Mouse (Mus musculus): ENCODE measurements around the gene Mrpl35. TPM values are rescaled to one million over a fixed set of nuclear protein-coding genes. Genes with fewer than 3 reads are reported as not detected.

Gene Mrpl35
- polyA plus RNA-seq, 1 experiment = 4.1 TPM

GRCm38 (mm10) chr6:71778016-71778415, 48.8 kb downstream of the Mrpl35 start:
- H3K36me3 ChIP-seq (ENCODE audit: control insufficient read depth, insufficient read depth, low read length) = no peaks in the 10 kb centered on the region
- WGBS = 86% methylated on average over 5 of the region's 5 CpGs
- H3K27me3 ChIP-seq (ENCODE audit: control insufficient read depth, insufficient read depth, low read length) = no peaks in the 10 kb centered on the region
- no peaks in the 10 kb centered on the region for H3K4me1 ChIP-seq (ENCODE audit: control insufficient read depth, insufficient read depth, insufficient read length, low read length)
- no peak overlapping the region for H3K27ac ChIP-seq (ENCODE audit: insufficient read depth, low read depth, low read length)
- H3K4me3 ChIP-seq (ENCODE audit: low read depth, low read length) = no peak overlapping the region
- TF ChIP-seq POLR2A (IDR thresholded peaks at IDR 0.05; ENCODE audit: low read depth, low read length) (no peak), CTCF (IDR thresholded peaks at IDR 0.05; ENCODE audit: extremely low read depth, insufficient read length, insufficient replicate concordance, low read depth, low read length) (no peak)

DNA sequence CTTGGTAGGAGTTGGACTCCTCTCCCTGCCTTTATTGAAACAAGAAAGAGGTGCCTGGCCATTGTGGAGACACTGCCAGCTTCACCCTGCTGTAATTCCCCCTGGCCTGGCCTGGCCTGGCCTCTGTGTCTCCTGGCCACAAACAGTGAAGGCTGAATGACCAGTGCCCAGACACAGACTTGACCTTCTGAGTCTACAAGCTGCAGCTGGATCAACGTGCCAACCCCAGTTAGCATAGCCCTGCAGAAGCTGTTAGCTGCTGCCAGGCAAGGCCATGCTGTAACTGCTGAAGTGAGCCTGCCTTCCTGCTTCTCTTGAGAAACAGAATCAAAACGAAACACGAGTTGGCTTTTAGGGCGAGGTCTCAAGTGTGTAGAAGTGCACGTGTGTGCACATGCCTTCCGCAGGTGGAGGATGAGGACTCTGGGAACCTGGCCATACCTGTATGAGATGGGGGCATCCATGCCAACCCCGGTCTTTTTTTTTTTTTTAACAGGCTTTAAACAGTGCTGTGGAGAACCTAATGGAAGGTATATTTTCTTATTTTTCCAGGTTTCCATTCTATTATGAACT, 54.0 kb downstream of the Mrpl35 start:
- 72% methylated on average over 7 of the region's 7 CpGs for WGBS
- TF ChIP-seq POLR2A (IDR thresholded peaks at IDR 0.05; ENCODE audit: low read depth, low read length) = no peak
- TF ChIP-seq CTCF (IDR thresholded peaks at IDR 0.05; ENCODE audit: extremely low read depth, insufficient read length, insufficient replicate concordance, low read depth, low read length) = no peak
- Histone ChIP-seq H3K36me3 (ENCODE audit: control insufficient read depth, insufficient read depth, low read length) (no peaks in the 10 kb centered on the region), H3K4me1 (ENCODE audit: control insufficient read depth, insufficient read depth, insufficient read length, low read length) (no peaks in the 10 kb centered on the region), H3K27me3 (ENCODE audit: control insufficient read depth, insufficient read depth, low read length) (no peaks in the 10 kb centered on the region), H3K4me3 (ENCODE audit: low read depth, low read length) (no peak overlapping the region), H3K27ac (ENCODE audit: insufficient read depth, low read depth, low read length) (no peak overlapping the region)

- Histone ChIP-seq H3K4me3 (ENCODE audit: low read depth, low read length) (no peak overlapping the region), H3K27me3 (ENCODE audit: control insufficient read depth, insufficient read depth, low read length) (no peaks in the 10 kb centered on the region), H3K27ac (ENCODE audit: insufficient read depth, low read depth, low read length) (no peak overlapping the region), H3K36me3 (ENCODE audit: control insufficient read depth, insufficient read depth, low read length) (no peaks in the 10 kb centered on the region), H3K4me1 (ENCODE audit: control insufficient read depth, insufficient read depth, insufficient read length, low read length) (no peaks in the 10 kb centered on the region)
- 78% methylated on average over 6 of the region's 6 CpGs for WGBS
- TF ChIP-seq POLR2A (IDR thresholded peaks at IDR 0.05; ENCODE audit: low read depth, low read length) (no peak), CTCF (IDR thresholded peaks at IDR 0.05; ENCODE audit: extremely low read depth, insufficient read length, insufficient replicate concordance, low read depth, low read length) (no peak)
Observed at GRCm38 (mm10) chr6:71772156-71772555, 54.6 kb downstream of the Mrpl35 start.

GRCm38 (mm10) chr6:71771282-71771681, 55.5 kb downstream of the Mrpl35 start:
- no peaks in the 10 kb centered on the region for H3K4me1 ChIP-seq (ENCODE audit: control insufficient read depth, insufficient read depth, insufficient read length, low read length)
- no peak overlapping the region for H3K27ac ChIP-seq (ENCODE audit: insufficient read depth, low read depth, low read length)
- no peak overlapping the region for H3K4me3 ChIP-seq (ENCODE audit: low read depth, low read length)
- TF ChIP-seq CTCF (IDR thresholded peaks at IDR 0.05; ENCODE audit: extremely low read depth, insufficient read length, insufficient replicate concordance, low read depth, low read length) = no peak
- TF ChIP-seq POLR2A (IDR thresholded peaks at IDR 0.05; ENCODE audit: low read depth, low read length) = no peak
- H3K27me3 ChIP-seq (ENCODE audit: control insufficient read depth, insufficient read depth, low read length) = no peaks in the 10 kb centered on the region
- no peaks in the 10 kb centered on the region for H3K36me3 ChIP-seq (ENCODE audit: control insufficient read depth, insufficient read depth, low read length)
- 90% methylated on average over 4 of the region's 4 CpGs for WGBS

DNA sequence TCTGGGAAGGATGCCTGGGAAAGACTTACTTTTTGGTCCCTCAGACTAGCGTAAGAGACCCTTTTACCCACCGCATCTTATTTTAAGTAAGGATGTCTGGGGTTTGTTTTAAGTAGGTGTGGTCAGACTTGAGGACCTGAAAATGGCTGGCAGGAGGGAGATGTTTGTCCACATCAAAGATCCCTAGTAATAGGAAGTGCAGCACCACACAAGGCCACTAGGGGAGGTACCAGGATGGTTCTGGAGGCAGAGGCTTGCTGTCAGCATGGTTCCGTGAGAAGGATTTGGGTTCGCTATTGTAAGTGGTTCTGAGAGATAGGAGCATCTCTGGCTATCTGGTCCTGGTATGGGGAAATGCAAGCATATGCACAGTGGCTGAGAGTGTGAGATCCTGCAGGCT, 55.9 kb downstream of the Mrpl35 start:
- Histone ChIP-seq H3K27me3 (ENCODE audit: control insufficient read depth, insufficient read depth, low read length) (no peaks in the 10 kb centered on the region), H3K36me3 (ENCODE audit: control insufficient read depth, insufficient read depth, low read length) (no peaks in the 10 kb centered on the region), H3K4me1 (ENCODE audit: control insufficient read depth, insufficient read depth, insufficient read length, low read length) (no peaks in the 10 kb centered on the region), H3K4me3 (ENCODE audit: low read depth, low read length) (no peak overlapping the region), H3K27ac (ENCODE audit: insufficient read depth, low read depth, low read length) (no peak overlapping the region)
- WGBS = 97% methylated on average over 4 of the region's 4 CpGs
- no peak for TF ChIP-seq POLR2A (IDR thresholded peaks at IDR 0.05; ENCODE audit: low read depth, low read length)
- TF ChIP-seq CTCF (IDR thresholded peaks at IDR 0.05; ENCODE audit: extremely low read depth, insufficient read length, insufficient replicate concordance, low read depth, low read length) = no peak

DNA sequence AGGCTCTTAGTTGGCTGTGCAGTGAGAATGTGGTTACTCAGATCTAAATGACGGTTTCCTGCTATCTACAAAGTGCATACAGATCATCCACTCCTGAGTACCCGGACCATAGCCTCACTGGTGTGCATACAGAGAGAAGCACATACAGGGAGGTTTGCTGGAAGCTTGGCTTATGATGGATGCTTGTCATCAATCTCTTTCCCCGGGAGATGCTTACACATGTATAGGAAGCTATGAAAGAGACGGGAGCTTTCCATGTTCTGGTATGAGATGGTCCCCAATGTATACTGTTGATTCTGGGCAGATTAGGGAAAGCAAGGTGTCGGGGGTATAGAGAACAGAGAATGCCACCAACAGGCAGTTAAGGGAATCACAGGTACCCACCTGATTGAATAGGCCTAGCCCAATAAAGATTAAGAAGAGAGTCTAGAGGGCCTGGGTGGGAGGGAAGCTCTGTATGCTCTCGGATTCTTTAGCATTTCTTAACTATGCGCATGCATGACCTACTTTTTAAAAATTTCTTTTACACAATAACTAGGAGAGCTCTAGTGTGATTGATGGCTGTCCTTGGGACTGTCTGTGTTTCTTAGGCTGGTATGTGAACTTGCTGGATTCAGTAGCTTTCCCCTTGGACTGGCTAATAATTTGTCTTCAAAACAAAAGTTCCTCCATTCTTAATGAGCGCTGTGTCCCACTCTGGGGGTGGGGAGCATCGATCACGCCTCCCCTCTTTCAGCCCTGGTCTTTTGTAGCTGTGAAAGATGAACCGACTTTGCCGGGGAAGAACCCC, 56.7 kb downstream of the Mrpl35 start:
- Histone ChIP-seq H3K27ac (ENCODE audit: insufficient read depth, low read depth, low read length) (no peak overlapping the region), H3K4me3 (ENCODE audit: low read depth, low read length) (no peak overlapping the region), H3K27me3 (ENCODE audit: control insufficient read depth, insufficient read depth, low read length) (no peaks in the 10 kb centered on the region), H3K36me3 (ENCODE audit: control insufficient read depth, insufficient read depth, low read length) (no peaks in the 10 kb centered on the region), H3K4me1 (ENCODE audit: control insufficient read depth, insufficient read depth, insufficient read length, low read length) (no peaks in the 10 kb centered on the region)
- no peak for TF ChIP-seq POLR2A (IDR thresholded peaks at IDR 0.05; ENCODE audit: low read depth, low read length)
- TF ChIP-seq CTCF (IDR thresholded peaks at IDR 0.05; ENCODE audit: extremely low read depth, insufficient read length, insufficient replicate concordance, low read depth, low read length) = no peak
- 78% methylated on average over 12 of the region's 12 CpGs for WGBS

- no peak overlapping the region for H3K27ac ChIP-seq (ENCODE audit: insufficient read depth, low read depth, low read length)
- H3K27me3 ChIP-seq (ENCODE audit: control insufficient read depth, insufficient read depth, low read length) = no peaks in the 10 kb centered on the region
- 48% methylated on average over 4 of the region's 4 CpGs for WGBS
- TF ChIP-seq POLR2A (IDR thresholded peaks at IDR 0.05; ENCODE audit: low read depth, low read length) (no peak), CTCF (IDR thresholded peaks at IDR 0.05; ENCODE audit: extremely low read depth, insufficient read length, insufficient replicate concordance, low read depth, low read length) (no peak)
- H3K4me1 ChIP-seq (ENCODE audit: control insufficient read depth, insufficient read depth, insufficient read length, low read length) = no peaks in the 10 kb centered on the region
- no peak overlapping the region for H3K4me3 ChIP-seq (ENCODE audit: low read depth, low read length)
- H3K36me3 ChIP-seq (ENCODE audit: control insufficient read depth, insufficient read depth, low read length) = no peaks in the 10 kb centered on the region
Observed at GRCm38 (mm10) chr6:71767761-71768160, 59.0 kb downstream of the Mrpl35 start.

Other genes with a start within 250 kb of the Mrpl35 start
- 1.7 and 5.8 TPM in 2 replicates for gene Kdm3a, start 194.0 kb downstream of the Mrpl35 start, polyA plus RNA-seq (2012; rRNA removed)
- 0.27 and 0.72 TPM in 2 replicates for gene Reep1, start 119.4 kb downstream of the Mrpl35 start, polyA plus RNA-seq (2012; rRNA removed)
- gene Immt, start 4.4 kb upstream of the Mrpl35 start, polyA plus RNA-seq (2012; rRNA removed) = 30.4 and 40.2 TPM in 2 replicates
- 2.2 and 4.3 TPM in 2 replicates for gene Ptcd3, start 81.8 kb upstream of the Mrpl35 start, polyA plus RNA-seq (2012; rRNA removed)
- gene Polr1a, start 82.1 kb upstream of the Mrpl35 start, polyA plus RNA-seq (2012; rRNA removed) = 2.3 and 5.9 TPM in 2 replicates

Data from small intestine, adult 2 months (tissue).